ENCODE assay signal across 7 mouse cellular contexts in the genomic region with DNA sequence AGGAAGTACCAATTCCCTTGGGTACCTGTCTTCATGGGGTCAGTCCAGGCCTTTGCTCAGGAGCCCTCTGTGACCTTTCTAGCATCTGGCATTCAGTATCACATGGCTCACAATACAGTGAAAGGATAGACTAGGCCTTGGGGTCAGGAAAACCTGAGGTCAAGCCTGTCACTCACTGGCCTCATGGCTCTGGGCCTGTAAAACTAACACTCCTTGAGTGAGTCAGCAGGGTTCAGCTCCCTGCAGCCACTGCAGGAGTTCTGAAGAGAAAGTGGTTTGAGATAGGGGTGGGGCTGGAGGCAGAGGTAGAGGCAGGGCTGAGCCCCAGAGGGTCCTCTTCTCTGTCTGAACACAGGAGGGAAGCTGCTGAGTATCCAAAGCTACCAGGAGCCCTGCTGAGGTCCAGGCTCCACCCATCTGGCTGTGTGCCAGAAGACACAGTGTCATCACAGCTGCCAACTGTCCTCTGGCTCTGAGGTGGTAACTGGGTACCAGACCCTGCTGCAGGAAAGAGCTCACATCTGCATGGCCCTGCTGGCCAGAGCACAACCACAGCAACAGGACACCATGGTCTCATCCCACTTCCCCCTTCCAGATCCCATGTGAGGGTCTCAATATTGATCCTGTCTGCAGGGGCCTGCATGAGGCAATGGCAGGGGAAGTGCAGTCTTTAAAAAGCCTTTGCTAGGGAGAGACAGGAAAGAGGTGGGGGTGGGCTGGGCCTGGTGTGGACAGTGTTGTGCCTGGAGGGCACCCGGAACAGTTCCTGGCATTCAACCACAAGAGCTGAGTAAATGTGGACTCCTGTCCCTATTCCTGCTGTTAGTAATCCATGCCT. TPM values are rescaled to one million over a fixed set of nuclear protein-coding genes. Genes with fewer than 3 reads are reported as not detected.
DNase-seq lines count a peak whose midpoint lies in the region; ATAC-seq lines count a peak whose summit lies in the region.
"Not testable (repeated sequence)": the region's sequence is repeated elsewhere in the genome, so short reads cannot be mapped to it uniquely, and the experiment has no call there.

No protein-coding gene starts in this region.

- H3K4me2 ChIP-seq in embryonic facial prominence, embryonic 11.5 days (ENCODE audit: low read depth, low read length); intestine, embryonic 15.5 days (replicated peaks); limb, embryonic 12.5 days: not testable (repeated sequence)

- H3K4me3 ChIP-seq in embryonic facial prominence, embryonic 11.5 days (ENCODE audit: low read depth, low read length); intestine, embryonic 15.5 days (replicated peaks); limb, embryonic 12.5 days (replicated peaks): not testable (repeated sequence)
- H3K4me3 ChIP-seq in megakaryocyte, embryonic 14.5 days (replicated peaks): peak overlapping the region; percentile 51

- peak; percentile 34 to 80 for DNase-seq in adrenal gland, adult (ENCODE audit: inconsistent age in 2 of 2, low spot score in 1 of 2)
- not testable (repeated sequence) for DNase-seq in embryonic facial prominence, embryonic 11.5 days (ENCODE audit: low spot score)
- DNase-seq in heart, adult 11 months: peak; percentile 91
- DNase-seq in skeletal muscle tissue, adult 2 months (ENCODE audit: low read depth, low spot score): peak; percentile 45

- H3K27me3 ChIP-seq in embryonic facial prominence, embryonic 11.5 days (ENCODE audit: control insufficient read depth, insufficient read depth, low read length); intestine, embryonic 15.5 days (replicated peaks); limb, embryonic 12.5 days; megakaryocyte, embryonic 14.5 days (replicated peaks): not testable (repeated sequence)

- H3K4me1 ChIP-seq in embryonic facial prominence, embryonic 11.5 days (ENCODE audit: control insufficient read depth, insufficient read depth, low read length): not testable (repeated sequence)
- H3K4me1 ChIP-seq in intestine, embryonic 15.5 days (replicated peaks): peaks cover 37% of the 10 kb centered on the region
- peaks cover 36% of the 10 kb centered on the region for H3K4me1 ChIP-seq in limb, embryonic 12.5 days (replicated peaks)
- H3K4me1 ChIP-seq in megakaryocyte, embryonic 14.5 days: peaks cover 63% of the 10 kb centered on the region

- H3K9me3 ChIP-seq in embryonic facial prominence, embryonic 11.5 days (replicated peaks; ENCODE audit: control insufficient read depth, low read length); intestine, embryonic 15.5 days; limb, embryonic 12.5 days; megakaryocyte, embryonic 14.5 days: not testable (repeated sequence)

- not testable (repeated sequence) for H3K9ac ChIP-seq in embryonic facial prominence, embryonic 11.5 days (replicated peaks; ENCODE audit: low read length); intestine, embryonic 15.5 days; limb, embryonic 12.5 days (replicated peaks)

- H3K27ac ChIP-seq in embryonic facial prominence, embryonic 11.5 days (replicated peaks; ENCODE audit: low read depth, low read length): not testable (repeated sequence)
- 0 out of 2 replicates have a peak overlapping the region, but pooled peaks have one; percentile 44 for H3K27ac ChIP-seq in intestine, embryonic 15.5 days
- H3K27ac ChIP-seq in limb, embryonic 12.5 days: 0 out of 2 replicates have a peak overlapping the region, but pooled peaks have one; percentile 29

- 25% methylated on average over 1 of the region's 1 CpGs for WGBS in embryonic facial prominence, embryonic 11.5 days
- WGBS in intestine, embryonic 15.5 days: 19% methylated on average over 1 of the region's 1 CpGs
- 37% methylated on average over 1 of the region's 1 CpGs for WGBS in limb, embryonic 12.5 days

- not testable (repeated sequence) for H3K36me3 ChIP-seq in embryonic facial prominence, embryonic 11.5 days (replicated peaks; ENCODE audit: control insufficient read depth, insufficient read depth, low read depth, low read length); intestine, embryonic 15.5 days; limb, embryonic 12.5 days; megakaryocyte, embryonic 14.5 days (replicated peaks; ENCODE audit: low read length)

- ATAC-seq in embryonic facial prominence, embryonic 11.5 days (replicated peaks; ENCODE audit: insufficient number of reproducible peaks, low FRiP score, low TSS enrichment, low read depth): peak; percentile 48
- peak; percentile 60 for ATAC-seq in intestine, embryonic 15.5 days
- not testable (repeated sequence) for ATAC-seq in limb, embryonic 12.5 days (ENCODE audit: insufficient number of reproducible peaks, insufficient read depth, low FRiP score, low TSS enrichment, low read depth)

RNA-seq across cellular contexts. Expression of gene Slc16a1, which starts 31.9 kb away (rescaled TPM):
- polyA plus RNA-seq in embryonic facial prominence, embryonic 11.5 days (2014; fragmentation: Nextera tagmentation; extraction: Ambion mirVana): 45.9 and 46.6 TPM in 2 replicates
- polyA plus RNA-seq in intestine, embryonic 15.5 days (2015; fragmentation: Nextera tagmentation; extraction: Ambion mirVana): 45.7 and 50.0 TPM in 2 replicates
- polyA plus RNA-seq in limb, embryonic 12.5 days (2016; fragmentation: Nextera tagmentation; extraction: Ambion mirVana): 44.6 and 45.3 TPM in 2 replicates
- 3.9 and 8.0 TPM in 2 replicates for polyA plus RNA-seq in megakaryocyte, embryonic 14.5 days (2012; ENCODE audit: insufficient read depth, low replicate concordance)
